Mouse (Mus musculus): ENCODE measurements around the gene Cyb561. TPM values are rescaled to one million over a fixed set of nuclear protein-coding genes. Genes with fewer than 3 reads are reported as not detected.

Cyb561 gene
- polyA plus RNA-seq, 1 experiment from 2014 or later: 70.5 TPM

DNA sequence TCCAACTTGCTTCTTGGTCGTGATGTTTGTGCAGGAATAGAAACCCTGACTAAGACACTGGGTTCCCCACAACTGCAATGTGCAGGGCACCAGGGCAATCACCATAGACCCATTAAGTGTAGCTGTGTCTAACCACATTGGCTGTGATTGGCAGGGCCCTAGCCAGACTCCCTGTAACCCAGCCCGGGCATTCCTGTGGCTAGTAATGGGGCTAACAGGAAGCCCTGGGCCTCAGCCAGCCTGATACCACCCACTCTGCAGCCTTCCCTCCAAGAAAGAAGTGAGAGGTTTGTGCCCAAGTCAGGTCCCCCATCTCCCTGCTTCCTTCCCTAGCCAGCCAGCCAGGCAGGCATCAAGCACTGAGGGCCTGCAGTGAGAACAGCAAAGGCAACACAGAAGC, 4.9 kb downstream of the Cyb561 start:
- WGBS: 83% methylated on average over 2 of the region's 2 CpGs
- ATAC-seq (replicated peaks): no peak

DNA sequence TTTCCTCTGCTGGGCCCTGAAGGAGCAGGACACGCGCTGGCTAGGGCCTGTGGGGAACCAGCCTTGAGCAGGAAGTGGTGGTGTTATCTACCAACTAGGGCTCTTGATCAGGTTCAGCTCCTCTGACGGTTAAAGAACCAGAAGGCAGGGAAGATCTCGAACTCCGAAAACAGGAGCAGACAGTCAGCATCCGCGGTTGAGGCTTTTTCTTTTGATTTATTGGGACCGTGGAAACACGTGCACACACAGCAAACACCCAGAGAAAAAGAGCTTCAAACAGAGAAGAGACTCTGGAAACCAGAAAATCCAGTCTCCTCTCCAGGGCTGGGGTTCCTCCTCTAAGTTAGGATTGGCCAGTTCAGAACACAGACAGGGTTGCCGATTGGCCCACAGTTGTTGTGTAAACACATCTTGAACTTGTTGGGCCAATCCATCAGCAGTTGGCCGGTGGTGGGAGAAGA, 6.4 kb downstream of the Cyb561 start:
- Histone ChIP-seq H3K4me3 (no peak overlapping the region), H3K36me3 (replicated peaks) (no peaks in the 10 kb centered on the region), H3K27ac (no peak overlapping the region), H3K9ac (no peak overlapping the region), H3K4me2 (no peak overlapping the region), H3K27me3 (replicated peaks) (no peaks in the 10 kb centered on the region), H3K9me3 (no peaks in the 10 kb centered on the region), H3K4me1 (peaks cover 24% of the 10 kb centered on the region)
- WGBS: 55% methylated on average over 11 of the region's 11 CpGs
- no peak for ATAC-seq (replicated peaks)

More for the DNA sequence above, 4.9 kb downstream of the Cyb561 start:
- Histone ChIP-seq H3K27ac (no peak overlapping the region), H3K9ac (no peak overlapping the region), H3K27me3 (replicated peaks) (no peaks in the 10 kb centered on the region), H3K9me3 (no peaks in the 10 kb centered on the region), H3K36me3 (replicated peaks) (no peaks in the 10 kb centered on the region), H3K4me2 (no peak overlapping the region), H3K4me1 (peaks cover 16% of the 10 kb centered on the region), H3K4me3 (no peak overlapping the region)

DNA sequence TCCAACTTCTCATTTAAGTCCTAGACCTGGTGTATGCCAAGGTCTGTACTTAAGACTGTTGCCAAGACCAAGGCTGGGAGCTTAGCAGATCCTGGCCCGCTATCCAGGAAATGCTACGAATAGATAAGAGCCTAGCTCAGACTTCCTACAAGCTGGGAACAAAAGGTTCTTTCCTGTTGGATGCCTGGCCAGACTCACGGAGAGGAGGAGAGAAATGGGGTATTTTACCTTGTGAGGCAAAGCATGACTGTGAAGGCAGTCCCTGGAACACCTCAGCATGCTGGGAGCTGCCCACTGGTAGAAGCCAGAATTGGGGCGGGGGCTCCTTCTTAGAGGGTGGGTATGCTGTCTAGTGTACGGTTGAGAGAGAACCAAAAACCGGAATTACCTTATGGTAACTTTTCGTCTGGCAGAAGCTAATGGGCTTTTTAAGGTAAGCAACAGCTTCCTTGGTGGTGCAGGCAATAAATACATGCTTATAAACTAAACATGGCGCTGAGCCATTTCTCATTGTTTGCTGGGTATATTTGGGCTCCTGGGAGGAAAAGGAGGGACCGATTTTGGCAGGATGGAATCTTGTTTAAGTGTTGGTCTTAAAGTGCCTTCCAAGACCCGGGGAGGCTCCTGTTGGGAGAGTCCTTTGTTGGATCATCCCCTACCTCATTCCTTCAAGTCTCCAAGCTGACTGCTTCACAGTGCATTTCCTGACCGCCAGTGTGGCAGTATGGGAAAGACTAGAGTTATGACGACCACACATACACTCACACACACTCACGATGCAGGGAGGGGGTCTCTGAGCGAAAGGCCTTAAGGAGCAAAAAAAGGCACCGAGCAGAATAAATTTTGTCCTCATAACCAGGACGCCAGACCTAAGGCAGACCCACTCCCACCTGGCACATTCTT, 8.1 kb downstream of the Cyb561 start:
- H3K4me2 ChIP-seq: peak overlapping the region; percentile 87
- H3K27ac ChIP-seq: no peak overlapping the region
- H3K36me3 ChIP-seq (replicated peaks): no peaks in the 10 kb centered on the region
- peaks cover 24% of the 10 kb centered on the region for H3K4me1 ChIP-seq
- 0 out of 2 replicates have a peak, but pooled peaks have one; percentile 8 for ATAC-seq (replicated peaks)
- no peaks in the 10 kb centered on the region for H3K27me3 ChIP-seq (replicated peaks)
- H3K9me3 ChIP-seq: no peaks in the 10 kb centered on the region
- 71% methylated on average over 16 of the region's 16 CpGs for WGBS
- peak overlapping the region; percentile 76 for H3K4me3 ChIP-seq
- H3K9ac ChIP-seq: peak overlapping the region; percentile 7; the same call in 1 of the 2 replicates

DNA sequence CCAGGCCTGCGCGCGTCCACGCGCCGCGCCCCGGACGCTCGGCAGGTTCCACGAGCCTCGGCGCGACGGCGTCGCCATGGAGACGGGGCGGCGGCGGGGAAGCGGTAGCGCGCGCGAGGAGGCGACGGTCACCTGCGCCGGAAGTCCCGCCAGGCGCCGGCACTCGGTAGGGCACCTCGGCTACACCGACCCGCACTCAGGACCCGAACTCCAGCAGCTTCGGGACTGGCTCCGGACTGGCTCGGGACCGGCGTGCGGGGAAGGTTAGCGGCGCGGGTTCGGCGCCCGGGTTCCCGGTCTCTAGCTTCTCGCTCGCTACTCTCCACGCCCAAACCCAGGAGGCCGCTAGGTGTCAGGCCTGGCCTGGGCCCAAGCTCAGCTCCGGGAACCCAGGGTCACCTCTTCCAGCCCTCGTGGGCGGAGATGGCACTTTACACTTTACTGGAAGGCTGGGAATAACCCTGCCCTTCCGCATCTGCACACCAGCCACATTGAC, 9.0 kb downstream of the Cyb561 start:
- ATAC-seq (replicated peaks): peak; percentile 89
- Histone ChIP-seq H3K27me3 (replicated peaks) (no peaks in the 10 kb centered on the region), H3K27ac (peak overlapping the region; percentile 62), H3K9ac (peak overlapping the region; percentile 65), H3K4me1 (peaks cover 24% of the 10 kb centered on the region), H3K4me2 (peak overlapping the region; percentile 87), H3K4me3 (peak overlapping the region; percentile 76), H3K9me3 (no peaks in the 10 kb centered on the region), H3K36me3 (replicated peaks) (no peaks in the 10 kb centered on the region)
- 0% methylated on average over 59 of the region's 59 CpGs for WGBS

DNA sequence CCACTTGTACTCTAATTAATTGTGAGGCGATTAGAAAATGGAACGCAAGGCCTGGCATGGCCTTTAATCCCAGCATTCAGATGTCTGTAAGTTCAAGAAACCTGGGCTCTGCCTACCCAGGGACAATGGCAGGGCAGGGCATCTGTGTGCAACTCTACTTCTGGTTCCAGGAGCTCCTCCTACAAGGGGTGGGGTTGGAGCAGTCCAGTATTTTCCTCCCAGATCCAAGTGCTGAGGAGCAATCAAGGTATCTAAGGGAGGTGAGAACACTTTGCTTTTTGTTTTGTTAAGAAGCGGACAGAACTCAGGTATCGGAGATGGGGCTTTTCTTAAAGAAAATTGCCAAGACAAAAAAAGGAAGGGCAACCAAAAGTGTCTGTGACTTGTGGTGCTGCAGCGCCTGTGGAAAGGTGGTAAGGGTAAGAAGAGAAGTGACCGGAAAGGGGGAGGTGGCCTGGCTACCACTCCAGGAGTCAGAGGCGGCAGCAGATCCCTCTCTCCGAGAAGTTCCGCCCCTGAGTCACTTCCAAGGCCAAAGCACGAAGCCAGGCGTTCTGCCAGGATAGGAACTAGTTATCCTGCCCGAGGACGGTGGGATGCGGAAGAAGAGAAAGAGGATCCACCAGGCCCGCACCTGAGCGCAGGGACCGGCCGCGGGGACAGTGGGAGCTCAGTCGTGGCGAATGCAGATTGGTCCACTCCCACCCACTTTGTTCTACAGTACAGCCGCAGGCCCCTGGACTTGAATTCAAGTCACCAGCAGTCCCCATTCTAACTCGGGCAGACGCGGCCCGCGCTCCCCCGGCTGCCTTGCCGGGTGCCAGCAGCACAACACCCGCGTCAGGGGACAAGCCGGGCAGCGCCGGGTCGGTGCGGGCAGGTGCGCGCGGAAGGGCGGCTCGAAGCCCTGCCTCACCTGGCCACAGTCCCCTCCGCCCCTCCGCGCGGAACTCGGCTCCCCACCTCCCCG, 9.7 kb downstream of the Cyb561 start:
- Histone ChIP-seq H3K4me3 (peak overlapping the region; percentile 76), H3K36me3 (replicated peaks) (no peaks in the 10 kb centered on the region), H3K27me3 (replicated peaks) (no peaks in the 10 kb centered on the region), H3K27ac (peak overlapping the region; percentile 62), H3K4me2 (peak overlapping the region; percentile 87), H3K4me1 (peaks cover 26% of the 10 kb centered on the region), H3K9me3 (no peaks in the 10 kb centered on the region), H3K9ac (peak overlapping the region; percentile 65)
- WGBS: 8% methylated on average over 38 of the region's 47 CpGs
- peak; percentile 67 for ATAC-seq (replicated peaks)

DNA sequence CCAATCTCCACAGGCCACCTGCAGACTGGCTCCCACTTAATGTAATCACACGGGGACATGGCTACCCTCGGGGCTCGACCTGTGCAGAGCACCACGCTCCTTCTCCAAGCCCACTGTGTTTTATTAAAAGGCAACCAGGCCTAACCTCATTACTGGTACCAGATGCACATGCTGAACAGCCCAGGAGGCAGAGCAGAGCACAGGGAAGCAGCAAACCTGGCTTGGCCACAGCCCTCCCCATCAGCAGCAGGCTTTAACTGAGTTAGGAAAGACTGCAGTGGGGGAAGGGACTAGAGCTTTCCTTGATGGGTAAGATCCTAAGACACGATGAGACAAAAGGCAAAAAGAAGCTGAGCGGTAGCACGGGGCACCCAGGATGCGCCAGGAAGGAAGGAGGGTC, 11.2 kb downstream of the Cyb561 start:
- H3K9me3 ChIP-seq: no peaks in the 10 kb centered on the region
- no peaks in the 10 kb centered on the region for H3K36me3 ChIP-seq (replicated peaks)
- H3K4me3 ChIP-seq: no peak overlapping the region
- ATAC-seq (replicated peaks): no peak
- no peak overlapping the region for H3K4me2 ChIP-seq
- H3K9ac ChIP-seq: no peak overlapping the region
- 62% methylated on average over 8 of the region's 8 CpGs for WGBS
- H3K27me3 ChIP-seq (replicated peaks): no peaks in the 10 kb centered on the region
- H3K27ac ChIP-seq: no peak overlapping the region
- peaks cover 26% of the 10 kb centered on the region for H3K4me1 ChIP-seq

DNA sequence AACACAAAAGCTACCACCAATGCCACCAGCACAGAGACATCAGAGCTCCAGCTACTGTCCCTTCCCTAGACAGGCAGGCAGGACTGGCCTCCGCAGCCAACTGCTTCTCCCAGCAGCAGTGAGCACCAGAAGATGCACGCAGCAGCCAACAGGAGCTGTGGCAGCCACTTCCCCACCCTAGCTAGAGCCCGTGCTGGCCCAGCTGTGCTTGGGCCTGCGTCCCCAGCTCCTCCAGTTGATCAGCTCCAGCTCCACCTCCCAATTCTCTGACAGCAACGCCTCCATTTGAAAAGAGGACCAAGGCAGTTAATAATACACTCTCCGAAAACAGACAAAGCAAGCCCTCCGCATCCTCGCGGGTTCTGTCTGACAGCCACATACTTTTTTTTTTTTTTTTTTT, 14.4 kb downstream of the Cyb561 start:
- Histone ChIP-seq H3K4me1 (peaks cover 17% of the 10 kb centered on the region), H3K4me2 (no peak overlapping the region), H3K9ac (no peak overlapping the region), H3K36me3 (replicated peaks) (no peaks in the 10 kb centered on the region), H3K9me3 (no peaks in the 10 kb centered on the region), H3K4me3 (no peak overlapping the region), H3K27ac (no peak overlapping the region), H3K27me3 (replicated peaks) (no peaks in the 10 kb centered on the region)
- no peak for ATAC-seq (replicated peaks)
- 45% methylated on average over 9 of the region's 9 CpGs for WGBS

DNA sequence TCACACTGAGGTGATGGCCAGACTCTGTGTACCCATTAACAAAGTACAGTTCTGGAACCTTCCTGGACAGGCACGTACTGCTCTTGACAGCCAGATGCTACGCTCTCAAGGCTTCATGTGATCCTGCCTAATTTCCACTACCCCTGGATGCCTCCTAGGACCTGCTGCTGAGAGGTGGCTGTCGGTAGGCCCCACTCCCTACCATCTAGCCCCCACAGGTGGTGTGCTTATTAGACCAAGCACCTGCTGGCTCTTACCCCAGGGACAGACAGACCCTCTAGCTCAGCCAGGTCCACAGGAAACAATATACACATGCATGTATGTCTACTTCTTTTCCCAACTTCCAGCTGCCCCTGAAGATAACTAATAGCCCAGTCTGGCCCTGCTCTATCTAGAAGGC, 16.2 kb downstream of the Cyb561 start:
- no peaks in the 10 kb centered on the region for H3K36me3 ChIP-seq (replicated peaks)
- H3K27ac ChIP-seq: no peak overlapping the region
- H3K27me3 ChIP-seq (replicated peaks): no peaks in the 10 kb centered on the region
- H3K9ac ChIP-seq: no peak overlapping the region
- H3K9me3 ChIP-seq: no peaks in the 10 kb centered on the region
- no peak overlapping the region for H3K4me3 ChIP-seq
- H3K4me2 ChIP-seq: no peak overlapping the region
- H3K4me1 ChIP-seq: peaks cover 5% of the 10 kb centered on the region; the same call in 1 of the 2 replicates
- 92% methylated on average over 3 of the region's 3 CpGs for WGBS
- no peak for ATAC-seq (replicated peaks)

DNA sequence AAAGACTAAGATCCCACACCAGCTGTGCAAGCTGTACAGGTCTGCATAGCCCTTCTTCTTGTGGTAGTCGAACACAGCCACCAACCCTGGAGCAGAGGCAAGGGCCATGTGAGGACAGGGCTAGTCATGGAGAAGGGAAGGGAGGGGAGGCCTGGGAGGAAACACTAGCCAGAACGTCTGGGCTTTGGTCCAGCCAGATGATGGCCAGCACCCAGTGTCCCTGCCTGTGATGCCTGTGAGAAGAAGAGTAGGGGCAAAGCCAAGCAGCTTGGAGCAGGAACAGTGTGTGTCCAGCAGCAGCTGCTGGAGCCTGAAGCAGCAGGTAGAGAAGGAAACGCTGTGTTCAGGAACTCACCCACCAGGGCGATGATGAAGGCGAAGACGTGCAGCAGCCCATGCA, 16.9 kb downstream of the Cyb561 start:
- 94% methylated on average over 6 of the region's 6 CpGs for WGBS
- H3K4me3 ChIP-seq: no peak overlapping the region
- no peak overlapping the region for H3K27ac ChIP-seq
- no peaks in the 10 kb centered on the region for H3K36me3 ChIP-seq (replicated peaks)
- H3K9ac ChIP-seq: no peak overlapping the region
- ATAC-seq (replicated peaks): no peak
- no peaks in the 10 kb centered on the region for H3K27me3 ChIP-seq (replicated peaks)
- no peaks in the 10 kb centered on the region for H3K9me3 ChIP-seq
- peaks cover 5% of the 10 kb centered on the region; the same call in 1 of the 2 replicates for H3K4me1 ChIP-seq
- H3K4me2 ChIP-seq: no peak overlapping the region

DNA sequence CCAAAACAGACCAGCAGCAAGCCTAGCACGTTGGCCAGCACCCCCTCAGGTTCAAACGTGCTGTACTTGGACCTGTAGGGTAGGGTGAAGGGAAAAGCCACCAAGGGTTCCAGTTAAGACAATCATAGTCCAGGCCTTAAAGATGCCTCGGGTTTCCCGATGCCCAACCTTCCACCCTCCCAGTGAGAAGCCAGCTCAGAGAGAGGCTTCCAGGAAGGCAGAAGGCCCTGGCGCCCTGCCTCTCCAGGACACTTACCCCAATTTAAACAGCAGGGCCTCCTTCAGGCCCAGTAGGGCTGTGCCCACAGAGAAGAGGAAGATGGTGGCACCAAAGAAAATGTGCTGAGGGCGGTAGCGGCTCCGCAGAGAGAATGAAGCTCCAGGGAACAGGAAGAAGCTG, 17.6 kb downstream of the Cyb561 start:
- Histone ChIP-seq H3K4me3 (no peak overlapping the region), H3K9me3 (no peaks in the 10 kb centered on the region), H3K27ac (no peak overlapping the region), H3K27me3 (replicated peaks) (no peaks in the 10 kb centered on the region), H3K4me1 (peaks cover 5% of the 10 kb centered on the region; the same call in 1 of the 2 replicates), H3K9ac (no peak overlapping the region), H3K36me3 (replicated peaks) (no peaks in the 10 kb centered on the region), H3K4me2 (no peak overlapping the region)
- no peak for ATAC-seq (replicated peaks)
- WGBS: 91% methylated on average over 8 of the region's 8 CpGs

DNA sequence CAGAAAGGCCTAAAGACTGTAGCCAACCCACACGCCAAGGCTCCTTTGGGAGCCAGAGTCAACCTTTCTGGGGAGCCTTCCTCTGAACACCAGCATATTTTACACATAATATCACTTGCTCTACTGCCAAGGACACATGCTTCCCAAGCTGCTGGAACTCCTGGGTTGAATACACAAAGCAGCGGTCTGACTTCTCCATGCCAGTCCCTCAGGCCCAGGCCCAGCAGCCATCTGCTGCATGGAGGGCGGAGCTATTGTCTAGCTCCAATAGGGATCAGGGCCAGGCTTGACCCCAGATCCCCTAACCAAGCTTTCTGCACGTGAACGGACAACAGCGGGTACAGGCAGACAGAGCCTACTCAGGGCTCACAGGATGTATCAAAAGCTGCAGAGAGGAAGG, 18.3 kb downstream of the Cyb561 start:
- no peaks in the 10 kb centered on the region for H3K36me3 ChIP-seq (replicated peaks)
- no peak overlapping the region for H3K27ac ChIP-seq
- no peak overlapping the region for H3K4me2 ChIP-seq
- H3K4me3 ChIP-seq: no peak overlapping the region
- ATAC-seq (replicated peaks): no peak
- H3K27me3 ChIP-seq (replicated peaks): no peaks in the 10 kb centered on the region
- H3K9me3 ChIP-seq: no peaks in the 10 kb centered on the region
- peaks cover 5% of the 10 kb centered on the region; the same call in 1 of the 2 replicates for H3K4me1 ChIP-seq
- 31% methylated on average over 6 of the region's 6 CpGs for WGBS
- H3K9ac ChIP-seq: no peak overlapping the region

DNA sequence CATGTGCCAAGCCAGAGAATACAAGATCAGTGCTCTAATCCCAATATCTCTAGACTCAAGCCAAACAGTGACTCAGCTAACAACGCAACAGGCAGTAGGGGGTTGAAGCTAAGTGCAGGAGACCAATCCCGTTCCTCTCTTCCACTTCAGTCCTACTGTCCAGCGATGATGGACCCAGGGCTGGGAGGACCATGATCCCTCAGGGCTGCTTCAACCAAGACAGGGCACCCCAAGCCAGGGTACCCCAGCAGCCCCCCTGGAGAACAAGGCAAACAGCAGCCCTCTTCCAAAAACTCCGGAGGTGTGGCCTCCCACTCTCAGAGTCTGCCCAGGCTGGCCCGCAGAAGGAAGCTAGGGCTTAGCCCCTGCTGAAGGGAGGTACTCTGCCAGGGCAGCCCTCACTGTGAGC, 18.8 kb downstream of the Cyb561 start:
- H3K4me1 ChIP-seq: peaks cover 5% of the 10 kb centered on the region; the same call in 1 of the 2 replicates
- H3K27me3 ChIP-seq (replicated peaks): no peaks in the 10 kb centered on the region
- no peak for ATAC-seq (replicated peaks)
- WGBS: 81% methylated on average over 5 of the region's 5 CpGs
- H3K36me3 ChIP-seq (replicated peaks): no peaks in the 10 kb centered on the region
- no peaks in the 10 kb centered on the region for H3K9me3 ChIP-seq
- H3K4me3 ChIP-seq: no peak overlapping the region
- H3K27ac ChIP-seq: no peak overlapping the region
- H3K4me2 ChIP-seq: no peak overlapping the region
- H3K9ac ChIP-seq: no peak overlapping the region
